Mouse (Mus musculus): Measurements from ENCODE around the gene Ttc28.

The Ttc28 gene

DNA sequence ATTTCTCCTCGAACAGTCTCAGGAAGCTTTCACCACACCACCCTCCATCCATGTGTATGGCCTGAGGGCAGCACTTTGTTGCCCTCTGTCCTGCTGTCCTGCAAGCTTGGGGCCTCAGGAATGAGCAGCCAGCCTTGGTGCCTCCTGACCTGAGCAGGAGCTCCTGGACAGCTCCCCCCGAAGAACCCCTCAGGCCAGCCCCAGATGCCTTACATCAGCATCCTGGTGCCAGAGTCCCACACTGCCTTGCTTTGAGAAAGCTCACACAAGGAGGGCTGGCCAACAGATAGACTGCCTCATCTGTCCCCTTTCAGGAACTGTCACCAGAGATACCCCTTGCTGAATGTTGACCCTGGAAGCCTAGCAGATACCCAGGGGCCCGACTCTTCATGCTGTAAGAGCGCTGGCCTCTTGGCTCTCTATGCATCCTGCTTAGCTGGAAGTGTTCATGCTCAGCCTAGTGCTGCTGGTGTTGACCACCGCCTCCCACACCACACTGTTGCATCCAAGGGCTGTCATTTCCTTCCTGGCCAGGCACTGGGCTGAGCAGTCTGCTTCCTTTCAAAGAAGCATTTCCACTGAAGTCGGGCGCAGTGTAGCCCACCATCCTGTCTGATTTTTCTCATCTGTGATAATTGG is 259.4 kb downstream of the Ttc28 start:
- peak; percentile 67 for DNase-seq

DNA sequence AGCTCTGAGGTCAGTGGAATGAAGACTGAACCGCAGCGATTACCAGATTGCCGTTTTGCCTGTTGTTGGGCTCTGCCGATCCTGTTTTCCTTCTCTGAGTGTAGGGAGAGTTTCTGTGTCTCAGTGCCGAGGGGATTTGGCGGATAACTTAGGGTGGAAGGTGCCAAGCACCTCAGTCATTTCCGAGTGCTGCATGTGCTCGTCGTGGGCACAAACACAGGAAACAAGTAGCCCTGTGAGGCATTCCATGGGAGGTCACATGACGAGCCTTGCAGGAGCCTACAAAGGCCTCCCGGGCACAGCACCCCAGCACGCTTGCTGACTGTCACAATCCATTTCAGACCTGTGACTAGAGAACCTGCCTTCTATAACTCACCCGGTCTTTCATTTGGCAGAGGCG is 260.0 kb downstream of the Ttc28 start:
- DNase-seq = peak; percentile 50

DNA sequence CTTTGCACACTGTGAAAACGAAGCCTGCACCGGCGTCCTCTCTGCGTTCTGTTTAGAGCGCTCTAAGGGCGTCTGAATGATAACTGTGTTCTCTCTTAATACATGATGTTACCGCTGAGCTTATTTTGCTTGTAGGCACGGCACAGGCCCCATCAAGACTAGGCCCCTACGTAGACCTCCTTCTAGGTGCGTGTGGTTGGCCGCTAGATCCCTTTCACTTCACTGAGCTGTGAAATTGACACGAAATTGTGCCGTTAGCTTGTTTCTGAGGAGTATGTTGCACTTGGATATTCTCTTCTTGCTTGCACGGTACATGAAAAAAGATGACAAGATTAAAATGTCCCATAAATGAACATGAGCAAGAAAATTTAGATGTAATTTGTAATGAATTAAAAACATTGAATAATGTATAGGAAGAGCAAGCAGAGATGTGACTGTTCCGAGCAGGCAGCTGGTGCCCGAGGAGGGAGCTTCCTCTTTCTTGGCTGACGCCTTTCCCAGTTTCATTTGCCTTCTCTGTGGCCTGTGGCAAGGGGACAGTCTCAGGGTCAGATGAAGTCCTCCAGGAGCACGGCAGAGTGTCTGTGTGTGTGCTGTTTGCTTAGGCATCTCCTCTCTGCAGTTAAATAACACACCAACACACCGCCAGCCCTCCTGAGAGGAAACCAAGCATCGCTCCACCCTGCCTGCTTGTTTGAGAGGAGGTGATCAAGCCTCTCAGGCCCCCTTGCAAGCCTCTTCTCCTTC is 261.7 kb downstream of the Ttc28 start:
- no peak for DNase-seq

DNA sequence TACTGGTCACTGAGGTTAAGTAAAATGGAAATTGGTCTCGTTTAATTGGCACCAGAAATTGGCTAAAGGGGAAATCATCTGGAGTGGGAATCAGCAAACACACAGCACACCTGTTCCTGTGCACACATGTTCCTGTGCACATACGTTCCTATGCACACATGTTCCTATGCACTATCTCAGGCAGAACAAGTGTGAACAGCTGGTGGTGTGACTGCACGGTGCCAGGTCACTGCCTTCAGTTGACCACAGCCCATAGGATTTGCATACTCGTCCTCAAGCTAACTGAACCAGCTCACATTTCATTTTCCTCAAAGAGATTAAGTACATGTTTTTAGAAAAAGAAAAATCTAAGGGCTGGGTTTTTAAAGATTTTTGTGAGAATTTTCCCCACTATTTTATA is 263.2 kb downstream of the Ttc28 start:
- no peak for DNase-seq

DNA sequence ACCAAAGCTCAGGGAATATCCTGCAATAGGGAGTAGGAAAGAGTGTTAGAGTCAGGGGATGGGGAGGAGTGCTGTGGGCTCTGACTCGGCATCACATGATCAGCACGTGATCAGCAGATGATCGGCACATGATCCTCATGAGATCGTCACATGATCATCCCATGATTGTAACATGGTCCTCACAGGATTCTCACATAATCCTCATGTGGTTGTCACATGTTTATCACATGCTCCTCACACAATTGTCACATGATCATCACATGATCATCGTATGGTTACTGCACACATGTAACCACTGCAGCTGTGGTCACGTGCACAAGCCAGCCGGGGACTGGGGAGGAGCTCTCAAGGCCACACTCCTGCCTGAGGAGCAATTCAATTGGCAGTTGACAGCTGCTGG is 264.8 kb downstream of the Ttc28 start:
- DNase-seq = no peak

DNA sequence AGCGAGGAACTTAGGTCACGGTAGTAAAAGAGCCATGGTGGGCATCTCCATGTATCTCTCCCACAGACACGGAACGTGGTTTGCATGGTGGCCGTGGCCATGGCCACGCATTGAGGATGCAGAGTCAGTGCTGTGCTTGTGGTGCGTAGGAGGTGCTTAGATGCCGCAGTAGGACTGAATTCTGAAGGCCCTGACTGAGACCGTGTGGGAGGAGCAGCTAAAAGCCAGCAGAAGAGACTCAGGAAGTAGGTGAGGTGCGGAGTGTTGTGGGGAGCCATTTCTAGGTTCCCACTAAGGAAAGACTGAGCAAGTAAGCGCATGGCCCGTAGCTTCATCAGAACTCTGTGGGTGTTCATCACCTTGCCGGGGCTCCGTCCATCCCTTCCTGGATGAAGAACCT is 271.0 kb downstream of the Ttc28 start:
- DNase-seq = no peak

DNA sequence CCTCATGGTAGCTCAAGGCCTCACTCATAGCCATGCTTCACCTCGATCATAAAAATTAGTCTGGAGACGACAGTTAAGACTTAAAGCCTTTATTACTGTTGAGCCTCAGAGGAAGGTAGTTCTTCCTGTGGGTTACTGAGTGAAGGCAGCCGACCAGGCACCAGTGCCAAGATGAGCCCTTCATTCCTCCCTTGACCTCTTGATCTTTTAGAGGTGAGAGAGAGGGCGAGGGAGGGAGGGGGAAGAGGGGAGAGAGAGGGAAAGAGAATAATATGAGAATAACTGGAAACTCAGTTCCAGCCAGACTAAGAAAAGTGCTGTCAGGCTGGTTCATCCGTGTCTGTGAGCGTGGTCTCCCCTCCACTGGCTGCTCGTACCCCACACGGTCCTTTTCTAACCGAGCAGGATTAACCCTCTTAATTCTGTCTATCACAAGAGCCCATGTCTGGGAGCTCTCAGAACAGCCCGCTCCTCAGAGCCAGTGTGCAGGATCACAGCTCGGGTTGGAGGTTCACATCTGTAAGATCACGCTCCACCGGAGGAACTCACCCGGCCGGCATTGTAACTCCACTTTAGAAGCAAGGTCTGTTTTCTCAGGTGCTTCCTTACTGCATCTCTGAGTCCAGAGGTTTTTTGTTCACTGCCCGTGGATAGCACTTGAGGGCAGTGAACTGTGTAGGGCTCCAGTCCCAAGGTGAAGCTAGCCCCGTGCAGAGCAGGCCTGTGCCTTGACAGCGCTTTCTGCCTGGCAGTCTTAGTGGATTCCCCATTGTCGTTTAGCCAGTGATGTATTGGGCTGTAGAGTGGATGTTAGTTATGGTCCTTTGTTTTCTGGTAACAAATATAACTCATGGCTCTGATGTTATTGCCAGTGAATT is 272.5 kb downstream of the Ttc28 start:
- peak; percentile 33 for DNase-seq

DNA sequence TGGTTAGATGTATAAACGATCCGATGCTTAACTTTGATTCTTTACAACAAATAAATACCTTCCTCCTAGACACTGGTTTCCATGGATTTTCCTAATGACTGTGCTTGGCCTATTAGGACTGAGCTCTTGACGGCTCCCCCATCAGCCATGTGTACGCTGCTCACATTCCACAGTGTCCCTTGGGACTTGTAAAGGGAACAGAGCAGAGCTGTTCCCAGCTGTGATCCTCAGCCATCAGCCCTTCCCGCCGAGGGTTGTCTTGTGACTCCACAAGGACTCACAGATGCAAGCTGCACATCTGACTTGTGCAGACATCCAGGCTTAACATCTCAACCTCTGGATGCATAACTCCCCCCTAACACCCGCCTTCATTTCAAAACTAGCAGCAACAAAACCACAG is 275.0 kb downstream of the Ttc28 start:
- DNase-seq = peak; percentile 81

DNA sequence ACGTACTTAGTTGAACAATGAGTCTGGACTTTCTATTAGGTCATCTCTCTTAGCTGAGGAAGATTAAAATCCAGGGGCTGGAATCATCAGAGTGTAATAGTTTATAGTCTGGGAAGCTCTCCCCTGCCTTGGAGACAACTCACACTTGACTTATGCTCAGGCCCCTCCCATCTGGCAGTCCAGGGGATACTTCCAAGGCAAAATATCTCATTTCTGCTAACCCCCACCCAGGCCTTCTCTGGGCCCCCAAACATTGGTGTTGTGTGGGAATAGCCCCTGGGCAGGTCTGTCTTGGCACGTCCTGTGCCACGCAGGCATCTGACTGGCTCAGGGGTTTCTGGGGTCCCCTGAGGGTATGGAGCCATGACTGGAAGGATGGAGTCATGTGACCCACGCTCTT is 275.7 kb downstream of the Ttc28 start:
- no peak for DNase-seq

DNA sequence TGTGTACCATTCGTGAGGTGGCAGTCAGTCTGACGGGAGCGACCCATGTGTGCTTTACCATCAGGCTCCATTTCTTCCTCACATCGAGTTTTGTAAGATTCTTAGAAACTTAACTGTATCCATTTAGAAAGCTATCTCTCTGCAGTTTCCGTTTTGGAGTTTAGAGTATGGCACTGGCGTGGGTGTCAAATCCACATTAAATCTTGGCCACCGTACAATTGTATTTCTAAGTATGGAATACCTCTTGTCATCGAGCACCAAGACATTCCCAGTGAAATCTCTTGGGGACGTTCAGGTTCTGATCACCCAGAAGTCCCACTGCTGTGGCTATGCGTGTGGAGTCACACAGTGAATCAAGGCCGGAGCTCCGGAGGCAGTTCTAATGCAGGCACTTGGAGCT is 276.3 kb downstream of the Ttc28 start:
- no peak for DNase-seq

DNA sequence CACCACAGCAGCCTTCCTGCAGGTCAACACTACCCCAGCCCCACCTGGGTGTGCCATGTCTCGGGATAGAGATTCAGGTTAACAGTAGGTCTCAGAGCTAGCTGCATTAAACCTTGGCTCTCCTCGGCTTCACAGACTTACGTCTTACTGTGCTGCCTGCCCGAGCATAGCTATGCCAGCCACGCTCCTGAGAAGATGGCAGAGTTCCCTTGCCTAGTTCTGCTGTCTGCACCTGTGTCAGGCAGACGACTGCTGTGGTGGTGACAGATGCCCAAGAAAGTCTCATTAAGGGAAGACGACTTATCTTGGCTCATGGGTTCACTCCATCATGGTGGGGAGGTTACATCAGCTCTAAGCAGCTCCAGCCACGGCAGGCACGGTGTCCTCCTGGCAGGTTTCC is 278.7 kb downstream of the Ttc28 start:
- no peak for DNase-seq

DNA sequence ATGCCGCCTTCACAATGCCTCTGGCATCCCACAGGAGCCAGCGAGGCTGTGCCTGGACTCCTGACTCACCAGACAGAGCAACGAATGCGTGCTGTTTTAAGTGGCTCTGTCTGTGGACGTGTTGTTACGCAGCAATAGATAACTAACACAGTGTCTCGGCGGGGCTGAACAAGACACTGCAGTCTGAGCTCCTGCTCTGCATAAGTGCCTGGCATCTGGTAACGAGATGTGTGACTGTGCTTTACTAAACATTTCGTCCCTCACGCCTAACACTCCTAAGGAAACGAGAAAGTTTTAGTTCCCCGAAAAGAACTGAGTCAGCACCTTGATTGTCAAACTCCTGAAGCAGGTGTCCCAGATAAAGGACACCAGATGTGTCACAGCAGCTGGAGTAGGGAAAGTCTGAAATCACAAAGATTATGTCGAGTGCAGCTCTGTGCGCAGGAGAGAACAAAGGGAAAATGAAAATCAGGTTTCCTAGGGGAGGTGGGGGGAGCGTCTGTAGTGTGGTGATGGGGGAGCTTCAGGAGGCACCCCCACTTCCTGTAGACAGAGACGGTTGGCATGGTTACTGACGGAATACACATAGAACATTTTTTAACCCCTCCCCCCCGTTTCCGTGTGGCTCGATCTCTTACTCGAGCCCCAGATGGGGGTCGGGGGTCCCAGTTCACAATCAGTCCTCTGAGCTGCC is 280.2 kb downstream of the Ttc28 start:
- no peak for DNase-seq

DNA sequence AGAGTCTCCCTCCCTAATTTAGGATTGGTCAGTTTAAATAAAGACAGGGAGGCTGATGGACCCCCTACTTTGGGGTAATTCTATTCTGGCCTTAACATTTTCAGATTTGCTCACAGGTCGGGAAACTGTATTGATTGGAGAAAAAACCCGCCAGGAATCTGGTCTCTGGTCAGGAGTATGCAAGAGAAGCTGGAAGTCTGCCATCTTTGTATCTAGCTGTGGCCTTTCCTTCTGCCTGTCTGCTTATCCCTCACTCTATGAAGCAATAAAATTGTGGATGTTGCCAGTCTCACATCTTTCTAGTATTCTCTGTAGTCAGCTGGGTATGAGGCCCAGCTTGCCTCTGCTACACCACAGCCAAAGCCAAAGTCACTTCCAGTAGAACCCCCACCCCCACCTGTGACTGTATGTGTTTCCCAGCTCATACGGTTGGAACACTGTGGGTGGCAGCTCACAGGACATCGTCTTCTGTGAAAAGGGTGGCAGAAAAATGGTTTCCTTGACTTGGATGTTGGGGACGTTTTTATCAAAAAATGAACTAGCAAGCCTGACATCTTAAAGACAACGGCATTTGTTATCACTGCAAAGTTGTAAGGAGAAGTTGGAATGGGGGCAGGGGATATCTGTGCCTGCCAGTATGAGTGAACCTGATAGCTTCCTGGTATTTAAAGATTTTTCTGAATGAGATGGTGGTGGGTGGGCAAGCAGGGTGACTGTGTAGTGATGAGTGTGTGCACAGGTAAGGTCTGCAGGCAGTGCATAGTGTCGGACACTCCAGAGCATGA is 281.7 kb downstream of the Ttc28 start:
- no peak for DNase-seq

DNA sequence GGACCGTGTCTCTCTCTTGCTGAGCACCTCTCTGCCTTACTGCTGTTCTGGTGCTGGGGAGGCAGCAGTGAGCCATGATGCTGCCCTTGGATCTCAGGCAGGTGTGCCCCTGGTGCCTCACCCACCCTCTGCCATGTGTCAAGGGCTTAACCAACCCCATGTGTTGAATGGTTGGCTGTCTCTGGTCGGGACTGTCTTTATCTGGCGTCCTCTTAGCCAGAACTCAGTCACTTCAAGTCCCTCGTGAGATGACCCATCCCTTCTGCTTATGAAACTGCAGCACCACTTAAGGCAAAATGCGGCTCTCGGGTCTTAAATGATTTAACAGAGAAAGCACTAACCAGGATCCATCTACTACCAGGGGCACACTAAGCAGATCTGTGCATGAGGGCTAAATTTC is 283.3 kb downstream of the Ttc28 start:
- no peak for DNase-seq

DNA sequence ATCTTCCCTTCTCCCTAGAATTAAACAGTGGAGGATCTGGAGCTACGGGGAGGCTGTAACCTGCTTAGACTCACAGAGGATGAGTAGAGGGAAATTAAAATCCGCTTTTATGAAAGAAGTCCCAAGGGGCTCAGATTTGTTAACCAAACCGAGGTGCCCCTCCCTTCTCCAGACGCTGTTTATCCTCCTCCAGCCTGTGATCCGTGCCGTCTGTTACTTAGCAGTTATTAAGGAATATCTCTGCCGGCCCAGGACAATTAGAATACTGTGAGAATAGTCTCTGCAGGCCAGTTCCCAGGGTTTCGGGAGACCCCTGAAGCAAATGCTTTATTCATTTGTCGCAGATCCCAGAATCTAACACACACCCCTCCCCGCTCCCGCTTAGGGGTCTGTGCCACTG is 283.8 kb downstream of the Ttc28 start:
- no peak for DNase-seq

DNA sequence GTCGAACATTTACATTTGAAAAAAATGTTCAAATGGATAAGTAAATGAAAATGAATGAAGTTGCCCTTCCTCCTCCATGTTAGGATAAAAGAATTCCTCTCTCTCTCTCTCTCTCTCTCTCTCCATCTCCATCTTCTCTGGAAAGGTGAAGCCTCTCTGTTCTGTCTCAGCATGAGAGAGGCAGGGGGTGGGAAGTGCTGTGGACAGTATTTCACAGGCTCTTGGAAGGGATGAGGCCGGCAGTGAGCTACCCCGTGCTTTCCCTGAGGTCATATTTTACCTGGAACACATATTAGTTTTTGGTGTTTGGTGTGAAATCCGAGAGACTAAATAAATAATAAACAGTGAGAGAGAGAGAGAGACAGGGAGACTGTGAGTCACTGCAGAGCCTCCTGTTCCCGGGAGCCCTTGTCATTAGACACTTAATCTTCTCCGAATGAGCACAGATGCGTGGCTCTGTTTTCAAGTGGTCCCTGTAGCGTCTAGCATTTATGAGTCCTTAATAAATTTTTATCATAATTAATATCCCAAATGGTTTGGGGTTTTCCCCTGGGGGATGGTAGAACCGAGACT is 284.8 kb downstream of the Ttc28 start:
- DNase-seq = no peak

DNA sequence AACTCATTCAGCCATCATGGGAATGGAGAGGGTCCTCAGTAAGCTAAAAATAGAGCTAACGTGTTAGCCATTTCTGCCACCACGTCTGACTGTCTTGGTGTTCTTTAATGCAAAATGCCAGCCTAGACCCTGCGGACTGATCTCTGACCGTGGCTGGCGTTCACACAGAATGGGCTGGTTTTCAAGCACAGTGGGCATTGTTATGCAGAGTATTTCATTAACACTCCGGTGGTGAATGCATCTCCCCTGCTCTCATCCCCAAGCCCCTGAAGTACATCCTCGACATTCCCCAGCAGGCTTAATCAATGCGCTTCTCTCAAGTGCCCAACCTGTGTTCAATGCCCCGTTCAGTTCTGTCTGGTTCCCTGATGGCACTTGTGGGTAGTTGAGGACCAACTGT is 290.8 kb downstream of the Ttc28 start:
- no peak for DNase-seq

DNA sequence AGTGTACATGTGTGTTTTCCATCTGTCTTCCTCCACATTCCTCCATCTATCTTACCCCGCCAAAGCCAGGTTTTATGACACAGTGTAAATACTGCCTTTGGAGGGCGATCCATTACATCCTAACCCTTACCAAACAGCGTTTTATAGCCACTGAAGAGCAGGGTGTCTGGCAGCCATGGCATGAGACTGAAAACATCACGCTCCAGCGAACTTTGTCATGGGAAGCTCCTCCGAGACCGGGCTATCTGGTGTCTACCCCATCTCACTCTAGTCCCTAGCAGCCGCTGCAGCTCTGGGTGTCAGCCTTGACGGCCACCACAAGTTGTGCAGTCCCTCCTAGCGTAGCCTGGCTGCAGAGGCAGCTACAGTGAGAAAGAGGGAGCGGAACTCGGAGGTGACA is 295.8 kb downstream of the Ttc28 start:
- peak; percentile 53 for DNase-seq

DNA sequence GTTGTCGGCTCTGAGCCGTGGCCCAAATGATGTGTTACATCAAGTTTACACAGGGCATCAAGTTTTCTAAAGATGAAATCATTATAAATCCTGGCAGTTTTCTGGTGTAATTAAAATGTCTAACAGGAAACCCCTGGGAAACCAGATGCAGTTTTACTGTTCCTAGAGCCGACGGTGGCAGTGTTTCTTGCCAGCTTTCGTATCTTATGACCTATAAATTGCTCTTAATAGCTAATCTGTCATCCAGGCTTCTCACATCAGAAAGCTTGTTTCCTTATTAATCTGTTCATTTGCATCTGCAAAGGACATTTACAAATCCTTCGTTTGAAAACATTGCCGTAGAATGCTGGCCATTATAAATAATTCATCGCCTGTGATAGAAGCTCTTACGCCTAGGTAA is 296.2 kb downstream of the Ttc28 start:
- DNase-seq = no peak

DNA sequence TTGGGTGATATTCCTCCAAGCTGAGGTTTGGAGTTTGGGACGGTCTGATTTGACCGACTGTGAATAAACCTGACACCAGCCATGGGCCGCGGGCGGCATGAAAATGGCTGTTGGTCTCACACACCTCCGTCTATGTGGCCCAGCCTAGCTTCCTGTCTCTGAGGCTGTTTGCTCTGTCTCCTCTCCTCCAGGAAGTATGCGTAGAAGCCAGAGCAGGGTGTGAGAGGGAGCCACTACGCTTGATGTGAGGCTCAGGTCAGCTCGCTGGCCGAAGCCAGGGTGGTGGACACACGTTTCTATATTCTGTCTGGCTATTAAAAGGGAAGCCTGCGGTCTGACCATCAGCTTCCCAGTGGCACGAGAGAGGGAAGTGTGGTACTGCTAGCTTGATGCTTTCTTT is 296.8 kb downstream of the Ttc28 start:
- no peak for DNase-seq

DNA sequence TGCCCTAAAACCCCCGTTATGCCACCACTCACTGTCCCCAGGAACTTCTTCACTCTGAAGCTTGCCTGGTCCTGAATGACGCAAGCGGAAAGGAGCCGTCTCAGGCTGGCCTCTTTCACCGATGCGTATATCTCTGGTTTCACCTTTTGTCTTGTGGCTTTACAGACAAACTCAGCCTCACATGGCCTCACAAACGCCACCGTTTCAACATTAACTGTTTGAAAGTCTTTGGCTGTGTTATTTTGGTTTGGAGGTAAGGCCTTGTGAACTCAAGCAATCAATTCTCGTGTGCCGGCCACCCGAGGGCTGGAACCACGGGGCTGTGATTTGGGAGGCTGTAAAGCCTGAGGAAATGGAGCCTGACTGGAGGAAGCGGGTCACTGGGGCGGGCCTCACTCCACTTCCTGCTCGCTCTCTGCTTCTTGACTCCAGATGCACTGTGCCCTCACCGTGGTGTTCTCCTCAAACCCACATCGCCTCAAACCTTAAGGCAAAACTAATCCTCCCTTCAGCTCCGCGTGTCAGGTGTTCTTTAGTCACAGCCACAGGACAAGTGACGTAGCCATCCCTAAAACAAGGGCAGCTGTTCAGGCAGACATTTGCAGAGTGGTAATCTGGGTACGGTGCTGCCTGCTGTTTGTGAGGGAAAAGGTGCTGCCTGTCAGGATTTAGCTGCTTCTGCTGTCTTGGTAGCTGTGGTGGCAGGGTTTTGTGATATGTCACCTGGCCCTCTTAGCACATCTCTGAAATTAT is 298.9 kb downstream of the Ttc28 start:
- DNase-seq = peak; percentile 77

Data from kidney, postnatal 10 days (tissue).